Mouse (Mus musculus) cerebellum, adult 2 months (tissue): Measurements from ENCODE around the gene Pbx1.

Experiments
- CTCF ChIP-seq: fragments of 200-500 bp; IDR thresholded peaks from 2 replicates; pipeline ENCODE4 v1.5.1; 2011; ENCODE audit warnings: low read depth, mild to moderate bottlenecking, control low read depth, low read length, moderate library complexity, borderline replicate concordance; ENCODE audit not compliant: insufficient read depth
- POLR2A ChIP-seq: fragments of 200-500 bp; IDR thresholded peaks from 2 replicates; pipeline ENCODE4 v1.6.1; 2011; ENCODE audit warnings: low read length, control low read depth, borderline replicate concordance; ENCODE audit not compliant: insufficient read depth

DNA sequence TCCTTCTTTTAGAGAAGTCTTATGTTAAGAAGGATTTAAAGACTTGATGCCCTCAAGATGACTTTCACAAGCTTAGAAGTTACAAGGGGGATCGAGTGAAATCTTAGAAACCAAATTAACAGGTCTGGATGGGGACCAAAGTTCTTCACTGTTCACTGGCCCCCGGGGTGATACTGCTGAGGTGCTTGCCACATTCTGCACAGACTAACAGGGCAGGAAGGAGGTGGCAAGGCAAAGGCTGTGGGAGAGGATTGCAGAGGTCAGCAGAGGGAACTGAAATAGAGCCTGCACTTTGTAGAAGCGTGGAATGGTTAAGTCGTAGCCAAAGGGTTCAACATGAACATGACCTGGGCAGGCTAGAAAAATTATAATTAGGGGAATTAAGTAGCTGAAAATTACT, 256.5 kb downstream of the Pbx1 start:
- TF ChIP-seq CTCF (no peak), POLR2A (no peak)
